Mouse (Mus musculus) brain, embryonic 14.5 days (tissue): ENCODE measurements around the gene Kif22.

ENCODE experiments used
- CTCF ChIP-seq: fragments of 200-500 bp; IDR thresholded peaks from 2 replicates; pipeline ENCODE4 v1.5.1; 2012; ENCODE audit warnings: inconsistent platforms, mild to moderate bottlenecking, moderate library complexity, borderline replicate concordance; ENCODE audit not compliant: insufficient read depth, insufficient read length; ENCODE audit errors: extremely low read depth
- POLR2A ChIP-seq: fragments of 200-500 bp; IDR thresholded peaks from 2 replicates; pipeline ENCODE4 v1.6.1; 2012; ENCODE audit warnings: mild to moderate bottlenecking, inconsistent platforms, borderline replicate concordance; ENCODE audit not compliant: poor library complexity, insufficient read depth, insufficient read length, severe bottlenecking; ENCODE audit errors: extremely low read depth

DNA sequence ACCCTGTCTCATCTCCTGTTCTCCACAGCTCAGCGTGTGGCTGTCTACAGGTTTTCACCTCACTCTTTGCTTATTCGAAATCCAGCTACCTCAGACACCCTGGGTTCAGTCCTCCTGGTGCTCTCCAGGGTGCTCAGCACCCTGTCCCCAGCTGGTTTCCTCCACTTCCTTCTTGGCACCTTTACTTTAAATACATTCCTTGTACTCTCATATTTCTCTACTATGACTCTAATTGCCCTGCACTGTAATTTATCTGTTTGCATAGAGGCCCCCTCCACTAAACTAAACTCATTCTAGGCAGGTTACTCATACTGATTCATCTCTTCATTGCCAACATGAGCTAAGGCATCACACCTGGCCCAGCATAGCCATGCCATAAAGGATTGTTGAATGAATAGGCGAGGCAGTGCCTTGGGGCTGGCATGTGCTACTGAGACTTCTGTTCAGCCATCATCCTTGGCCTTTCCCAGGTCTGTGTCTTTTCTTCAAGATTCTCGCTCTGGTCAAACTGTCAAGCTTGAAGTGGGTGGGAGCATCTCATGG lies 28.7 kb upstream of the Kif22 start:
- TF ChIP-seq POLR2A (no peak), CTCF (no peak)
